Mouse (Mus musculus) bone marrow macrophage, adult 2 months (primary cell): ENCODE data around the gene Etv5.
"Not testable (repeated sequence)": the region's sequence is repeated elsewhere in the genome, so short reads cannot be mapped to it uniquely, and the experiment has no call there.

Experiments
- CTCF ChIP-seq: IDR thresholded peaks from 2 replicates; pipeline ENCODE4 v1.5.1; 2012; ENCODE audit warnings: low read depth, mild to moderate bottlenecking, low read length, moderate library complexity
- POLR2A ChIP-seq: IDR thresholded peaks from 2 replicates; pipeline ENCODE4 v1.6.1; 2012; ENCODE audit warnings: mild to moderate bottlenecking, low read depth, low read length, borderline replicate concordance

DNA sequence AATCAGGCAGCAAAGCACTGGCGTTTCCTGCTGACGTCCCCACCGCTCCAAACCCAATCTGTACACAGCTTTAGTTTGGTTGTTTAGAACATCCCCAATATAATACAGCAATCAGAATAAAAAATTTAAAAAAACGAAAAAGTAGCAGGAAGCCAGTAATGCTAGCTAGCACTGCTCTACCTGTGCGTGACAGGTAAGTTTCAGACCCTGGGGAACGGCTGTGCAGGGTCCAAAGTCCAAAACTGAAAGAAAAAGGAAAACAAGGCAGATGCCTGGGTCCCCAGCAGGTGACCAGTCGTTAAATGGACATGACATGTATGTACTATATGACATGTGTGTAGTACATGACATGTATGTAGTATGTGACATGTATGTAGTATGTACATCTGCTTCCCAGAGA, 57.5 kb downstream of the Etv5 start:
- not testable (repeated sequence) for TF ChIP-seq POLR2A, CTCF
